13 mouse cellular contexts compared by ENCODE assay signal in genomic region chr13:89878832-89879468, GRCm38 (mm10).
DNase-seq lines count a peak whose midpoint lies in the region; ATAC-seq and TF ChIP-seq lines count a peak whose summit lies in the region.
"Had no signal": no experiment of that assay in that cellular context is flagged by ENCODE, and none has a peak within 500 bp of the region (broad histone marks: within the 10 kb centered on the region; RNA-seq: fewer than 3 reads in every experiment).

No protein-coding gene starts in this region.

- H3K9ac ChIP-seq in forebrain, embryonic 13.5 days: no peak overlapping the region
- H3K9ac ChIP-seq in hindbrain, embryonic 14.5 days: no peak overlapping the region
- H3K9ac ChIP-seq in midbrain, postnatal 0 days (replicated peaks; ENCODE audit: low read length, poor library complexity, severe bottlenecking): no peak overlapping the region
- no peak overlapping the region for H3K9ac ChIP-seq in intestine, embryonic 15.5 days
- H3K9ac ChIP-seq: limb, embryonic 15.5 days had no signal

- peak overlapping the region; percentile 38 for H3K4me2 ChIP-seq in forebrain, embryonic 13.5 days
- no peak overlapping the region for H3K4me2 ChIP-seq in hindbrain, embryonic 14.5 days (replicated peaks)
- H3K4me2 ChIP-seq in midbrain, postnatal 0 days (ENCODE audit: low read depth, low read length, poor library complexity, severe bottlenecking): peak overlapping the region; percentile 1; the same call in 1 of the 2 replicates
- no peak overlapping the region for H3K4me2 ChIP-seq in intestine, embryonic 15.5 days (replicated peaks)
- H3K4me2 ChIP-seq: limb, embryonic 15.5 days had no signal

- no peak for TF ChIP-seq CTCF in midbrain, postnatal 0 days (IDR thresholded peaks at IDR 0.05)

- peaks cover 22% of the 10 kb centered on the region for H3K4me1 ChIP-seq in forebrain, embryonic 13.5 days
- H3K4me1 ChIP-seq in hindbrain, embryonic 14.5 days (replicated peaks; ENCODE audit: control insufficient read depth, insufficient read depth, low read length): no peaks in the 10 kb centered on the region; the same call in 1 of the 2 replicates
- H3K4me1 ChIP-seq in midbrain, postnatal 0 days (ENCODE audit: insufficient read depth, low read length): no peaks in the 10 kb centered on the region
- H3K4me1 ChIP-seq in intestine, embryonic 15.5 days (replicated peaks): no peaks in the 10 kb centered on the region
- H3K4me1 ChIP-seq: limb, embryonic 15.5 days had no signal

- peak; percentile 79 for ATAC-seq in forebrain, embryonic 13.5 days
- ATAC-seq in hindbrain, embryonic 14.5 days (ENCODE audit: low FRiP score): peak; percentile 62
- ATAC-seq in midbrain, postnatal 0 days (ENCODE audit: low FRiP score): peak; percentile 70; the same call in 1 of the 2 replicates
- no peak for ATAC-seq in intestine, embryonic 15.5 days

- H3K4me3 ChIP-seq in forebrain, embryonic 13.5 days: no peak overlapping the region
- no peak overlapping the region for H3K4me3 ChIP-seq in hindbrain, embryonic 14.5 days (replicated peaks; ENCODE audit: low read length)
- H3K4me3 ChIP-seq in midbrain, postnatal 0 days (ENCODE audit: low read depth, low read length): no peak overlapping the region
- no peak overlapping the region for H3K4me3 ChIP-seq in intestine, embryonic 15.5 days (replicated peaks)
- H3K4me3 ChIP-seq: erythroblast, embryonic 14.5 days; heart, adult 2 months; limb, embryonic 15.5 days had no signal

- H3K27me3 ChIP-seq in forebrain, embryonic 13.5 days: no peaks in the 10 kb centered on the region
- H3K27me3 ChIP-seq in hindbrain, embryonic 14.5 days (ENCODE audit: control insufficient read depth, insufficient read depth, low read length): no peaks in the 10 kb centered on the region
- no peaks in the 10 kb centered on the region for H3K27me3 ChIP-seq in midbrain, postnatal 0 days (ENCODE audit: insufficient read depth, low read length)
- no peaks in the 10 kb centered on the region for H3K27me3 ChIP-seq in intestine, embryonic 15.5 days (replicated peaks)
- H3K27me3 ChIP-seq: limb, embryonic 15.5 days had no signal

- peak overlapping the region; percentile 64 for H3K27ac ChIP-seq in forebrain, embryonic 13.5 days
- 0 out of 2 replicates have a peak overlapping the region, but pooled peaks have one; percentile 39 for H3K27ac ChIP-seq in hindbrain, embryonic 14.5 days
- peak overlapping the region; percentile 39; the same call in 1 of the 2 replicates for H3K27ac ChIP-seq in midbrain, postnatal 0 days (ENCODE audit: low read depth, low read length)
- no peak overlapping the region for H3K27ac ChIP-seq in intestine, embryonic 15.5 days
- H3K27ac ChIP-seq: heart, adult 2 months; limb, embryonic 15.5 days had no signal

- no peaks in the 10 kb centered on the region for H3K9me3 ChIP-seq in forebrain, embryonic 13.5 days (replicated peaks)
- no peaks in the 10 kb centered on the region for H3K9me3 ChIP-seq in hindbrain, embryonic 14.5 days (ENCODE audit: control insufficient read depth, low read length)
- no peaks in the 10 kb centered on the region for H3K9me3 ChIP-seq in midbrain, postnatal 0 days (ENCODE audit: low read length)
- no peaks in the 10 kb centered on the region for H3K9me3 ChIP-seq in intestine, embryonic 15.5 days
- H3K9me3 ChIP-seq: limb, embryonic 15.5 days had no signal

- H3K36me3 ChIP-seq in forebrain, embryonic 13.5 days (ENCODE audit: poor library complexity, severe bottlenecking): no peaks in the 10 kb centered on the region
- no peaks in the 10 kb centered on the region for H3K36me3 ChIP-seq in hindbrain, embryonic 14.5 days (replicated peaks; ENCODE audit: control insufficient read depth, insufficient read depth)
- H3K36me3 ChIP-seq in midbrain, postnatal 0 days (ENCODE audit: insufficient read depth, low read length): no peaks in the 10 kb centered on the region
- H3K36me3 ChIP-seq in intestine, embryonic 15.5 days: no peaks in the 10 kb centered on the region
- H3K36me3 ChIP-seq: limb, embryonic 15.5 days had no signal

- intact Hi-C loops in left cerebral cortex, postnatal 4 days (cut with DNase I): no loop called here

- 45% methylated on average over 10 of the region's 10 CpGs for WGBS in forebrain, embryonic 13.5 days
- WGBS in hindbrain, embryonic 14.5 days: 60% methylated on average over 10 of the region's 10 CpGs
- 52% methylated on average over 10 of the region's 10 CpGs for WGBS in midbrain, postnatal 0 days
- WGBS in intestine, embryonic 15.5 days: 91% methylated on average over 10 of the region's 10 CpGs

- peak; percentile 34 for DNase-seq in left cerebral cortex, adult 11 months (ENCODE audit: low spot score)
- no peak for DNase-seq in left cerebral cortex, postnatal 4 days
- DNase-seq in hindbrain, embryonic 14.5 days (ENCODE audit: low spot score): peak; percentile 41
- peak; percentile 10 for DNase-seq in midbrain, postnatal 0 days (ENCODE audit: low spot score)
- DNase-seq in adrenal gland, adult 8-10 months: no peak
- DNase-seq: heart, adult 2 months; kidney, postnatal 14 days; lung, postnatal 14 days; retina, postnatal 1 day had no signal

Comparison
In these comparisons a context has a peak if more than half of its experiments do, and no peak if none do; other contexts are left out.
1. DNase-seq: peak in left cerebral cortex, adult 11 months (single experiment), hindbrain, embryonic 14.5 days (single experiment) and midbrain, postnatal 0 days (single experiment); none in left cerebral cortex, postnatal 4 days (single experiment) and adrenal gland, adult 8-10 months (single experiment).
2. H3K4me2 ChIP-seq: peak in forebrain, embryonic 13.5 days (single experiment) and midbrain, postnatal 0 days (single experiment); none in hindbrain, embryonic 14.5 days (single experiment) and intestine, embryonic 15.5 days (single experiment).